Mouse (Mus musculus) megakaryocyte, embryonic 14.5 days (primary cell): ENCODE data around the gene Lmo7.

ENCODE experiments used
- FLI1 ChIP-seq: IDR thresholded peaks from 2 replicates; pipeline ENCODE4 v1.6.1; 2012; ENCODE audit warnings: low read length, inconsistent platforms, mixed read lengths
- GATA1 ChIP-seq: IDR thresholded peaks from 3 replicates; pipeline ENCODE4 v1.6.1; 2012; ENCODE audit warnings: mixed read lengths, low read length, inconsistent platforms, borderline replicate concordance

GRCm38 (mm10) chr14:101774631-101775030 is 44.9 kb downstream of the Lmo7 start:
- TF ChIP-seq GATA1 (no peak), FLI1 (no peak)
